Mouse (Mus musculus): ENCODE measurements around the gene Lrrc51. TPM values are rescaled to one million over a fixed set of nuclear protein-coding genes. Genes with fewer than 3 reads are reported as not detected.
A peak's percentile ranks its signal among the peaks of the same experiment; 100 is the strongest.

Gene Lrrc51
- total RNA-seq, 2 experiments from 2014 or later, result 6.0 to 6.8 TPM

DNA sequence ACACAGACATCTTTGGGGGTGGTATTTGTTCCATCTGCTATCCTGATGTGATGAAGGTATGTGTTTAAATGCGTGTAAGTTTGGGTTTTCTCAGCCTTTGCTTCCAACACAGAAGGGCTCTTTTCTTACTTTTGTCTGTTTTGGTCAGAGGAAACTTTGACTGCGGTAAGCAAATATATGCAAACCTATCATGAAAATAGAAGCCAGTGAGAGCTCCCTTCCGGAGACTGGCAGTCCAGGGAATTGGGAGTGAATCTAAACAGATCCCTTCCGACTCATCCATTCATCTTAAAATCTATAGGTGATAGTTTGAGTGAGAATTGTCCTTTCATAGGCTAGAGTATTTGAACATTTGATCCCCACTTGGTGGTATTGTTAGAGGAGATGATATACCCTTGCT is 45.2 kb downstream of the Lrrc51 start:
- no peak for DNase-seq (ENCODE audit: extremely low spot score in 1 of 2, low spot score in 1 of 2)

GRCm38 (mm10) chr7:101886274-101886673 is 47.4 kb downstream of the Lrrc51 start:
- no peak for DNase-seq (ENCODE audit: extremely low spot score in 1 of 2, low spot score in 1 of 2)

GRCm38 (mm10) chr7:101884160-101884559 is 49.5 kb downstream of the Lrrc51 start:
- DNase-seq (ENCODE audit: extremely low spot score in 1 of 2, low spot score in 1 of 2), result no peak

- no peak for DNase-seq (ENCODE audit: extremely low spot score in 1 of 2, low spot score in 1 of 2)
These were observed 51.1 kb downstream of the Lrrc51 start for GRCm38 (mm10) chr7:101882413-101883154.

GRCm38 (mm10) chr7:101880855-101881254 is 52.8 kb downstream of the Lrrc51 start:
- peak in 1 of 2 experiments; percentile 23 for DNase-seq (ENCODE audit: extremely low spot score in 1 of 2, low spot score in 1 of 2)

- DNase-seq (ENCODE audit: extremely low spot score in 1 of 2, low spot score in 1 of 2), result no peak
These were observed 57.7 kb downstream of the Lrrc51 start for GRCm38 (mm10) chr7:101875978-101876377.

GRCm38 (mm10) chr7:101871296-101871695 is 62.4 kb downstream of the Lrrc51 start:
- no peak for DNase-seq (ENCODE audit: extremely low spot score in 1 of 2, low spot score in 1 of 2)

- DNase-seq (ENCODE audit: extremely low spot score in 1 of 2, low spot score in 1 of 2), result no peak
These were observed 63.1 kb downstream of the Lrrc51 start, which contains the start of gene Folr1 for GRCm38 (mm10) chr7:101870629-101871028. Folr1 (minus strand) TSS chr7:101870788.

DNA sequence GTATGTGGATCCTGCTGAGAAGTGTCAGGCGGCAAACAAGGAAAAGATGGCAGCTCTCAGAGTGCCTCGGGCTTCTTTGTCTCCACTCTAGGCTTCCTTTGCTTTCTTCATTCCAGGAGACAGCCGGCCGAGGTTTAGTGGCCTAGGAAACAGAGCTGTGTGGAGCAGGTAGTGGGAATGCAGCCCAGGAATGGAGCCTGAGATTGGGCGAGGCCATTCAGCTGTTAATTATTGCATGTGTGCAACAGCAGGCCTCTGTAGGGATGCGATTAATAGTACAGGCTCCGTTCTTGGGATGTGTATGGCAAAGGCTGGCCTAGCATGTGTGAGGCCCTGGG is 64.6 kb downstream of the Lrrc51 start:
- DNase-seq (ENCODE audit: extremely low spot score in 1 of 2, low spot score in 1 of 2), result no peak

DNA sequence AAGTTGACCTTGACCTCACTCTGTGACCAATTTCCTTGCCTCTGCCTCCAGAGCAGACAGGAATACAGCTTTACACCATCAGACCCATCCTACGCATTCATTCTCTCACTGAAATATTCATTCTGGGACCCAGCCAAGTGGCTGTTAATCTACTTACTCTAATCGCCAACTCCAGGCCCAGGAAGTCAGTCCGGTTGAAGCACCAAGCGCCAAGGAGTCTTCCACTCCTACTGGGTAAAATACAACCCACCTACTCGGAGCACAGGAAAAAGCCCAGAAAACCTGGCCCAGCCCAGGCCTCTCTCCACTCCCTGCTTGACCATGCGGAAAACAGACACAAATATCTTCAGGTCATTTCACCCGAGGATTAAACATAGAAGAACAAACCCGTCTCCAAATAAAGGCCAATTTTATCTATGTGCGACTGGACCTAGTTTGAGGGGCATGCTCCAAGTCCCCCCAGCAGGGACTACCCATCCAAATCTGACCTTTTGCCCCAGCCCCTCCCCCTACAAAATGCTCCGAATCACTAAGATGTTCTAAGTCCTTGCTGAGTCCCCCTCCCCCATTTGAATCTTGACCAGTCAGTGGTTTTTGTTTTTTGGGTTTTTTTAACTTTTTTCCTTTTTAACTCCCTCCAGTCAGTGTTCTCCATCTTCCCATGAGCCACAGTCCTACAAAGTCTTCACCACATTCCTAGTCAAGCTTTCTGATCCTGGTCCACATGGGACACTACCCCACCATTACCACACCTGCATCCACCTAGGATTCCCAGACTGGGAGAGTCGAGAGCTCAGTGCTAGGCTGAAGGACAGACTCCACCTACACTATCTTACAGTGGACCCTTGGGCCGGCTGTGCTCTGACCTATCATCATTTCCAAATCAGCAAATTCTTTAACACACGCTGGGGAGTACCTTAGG is 65.2 kb downstream of the Lrrc51 start:
- no peak for DNase-seq (ENCODE audit: extremely low spot score in 1 of 2, low spot score in 1 of 2)

- no peak for DNase-seq (ENCODE audit: extremely low spot score in 1 of 2, low spot score in 1 of 2)
These were observed 66.2 kb downstream of the Lrrc51 start for GRCm38 (mm10) chr7:101867482-101867881.

DNA sequence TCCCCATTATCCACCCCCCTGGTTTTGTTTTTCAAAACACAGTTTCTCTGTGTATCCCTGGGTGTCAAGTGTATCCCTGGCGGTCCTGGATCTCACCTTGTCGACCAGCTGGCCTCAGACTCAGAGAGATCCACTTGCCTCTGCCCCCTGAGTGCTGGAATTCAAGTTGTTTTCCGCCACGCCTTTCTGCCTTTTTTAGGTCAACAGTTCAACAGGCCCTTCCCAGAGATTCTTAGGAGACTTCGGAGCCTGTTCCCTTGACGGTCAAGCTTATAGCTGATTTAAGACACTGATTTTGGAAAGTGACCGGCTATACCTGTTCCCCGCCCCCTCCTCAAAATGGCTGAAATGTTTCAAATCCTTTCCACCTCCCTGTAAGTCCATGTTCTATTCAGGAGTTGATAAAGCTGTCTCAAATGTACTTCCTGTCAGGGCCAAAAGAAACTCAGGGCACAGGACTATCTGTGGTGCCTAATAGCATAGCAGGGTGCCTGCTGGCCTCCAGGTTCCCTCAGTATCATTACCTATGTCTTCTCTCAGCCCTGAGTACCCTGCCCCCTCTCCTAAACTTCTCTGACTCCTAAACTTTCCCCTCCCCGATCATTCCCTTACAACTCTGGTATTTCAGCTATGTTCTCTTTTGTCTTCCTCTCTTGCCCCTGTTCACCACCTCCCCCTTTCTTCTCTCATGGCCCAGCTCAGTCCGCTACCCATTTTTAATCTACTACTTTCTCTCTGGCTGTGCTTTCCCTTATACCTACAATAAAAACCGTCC is 67.0 kb downstream of the Lrrc51 start:
- DNase-seq (ENCODE audit: extremely low spot score in 1 of 2, low spot score in 1 of 2), result no peak

DNA sequence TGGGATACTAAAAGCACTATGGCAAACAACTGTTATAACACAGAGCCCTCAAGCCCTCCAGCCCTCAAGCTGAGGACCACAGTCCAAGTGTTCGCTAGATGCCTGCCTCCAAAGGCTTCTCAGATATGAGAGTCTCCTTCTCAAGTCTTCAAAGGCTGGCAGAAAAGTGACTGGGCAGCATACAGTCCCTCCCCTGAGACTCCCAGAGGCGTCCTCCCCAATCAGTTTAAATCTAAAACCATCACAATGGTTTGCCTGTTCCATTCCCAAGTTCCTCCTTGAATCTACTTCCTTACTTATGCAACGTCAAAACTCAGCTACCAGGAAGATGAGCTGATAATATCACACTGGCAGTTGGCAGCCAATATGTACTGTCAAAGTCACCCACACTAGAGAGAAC is 70.3 kb downstream of the Lrrc51 start, which contains the start of gene Anapc15:
Gene Anapc15, plus strand, starts transcription at position 301 of the 400 bp plus-strand sequence.
- DNase-seq (ENCODE audit: extremely low spot score in 1 of 2, low spot score in 1 of 2), result no peak

Small RNAs within 50 kb of the gene (microRNA-seq; reads per million reads assigned to microRNA genes)
- gene Gm22655, result 0 reads per million in 2 experiments

Other genes with a start within 250 kb of the Lrrc51 start
- gene Phox2a, start 115.6 kb downstream of the Lrrc51 start, total RNA-seq (2021), result not detected
- 10 to 100 TPM; 31.6 to 44.8 TPM for gene Inppl1, start 95.7 kb downstream of the Lrrc51 start, total RNA-seq (2021)
- under 1 TPM in 1 of 2 experiments, not detected in 1; 0.71 TPM for gene Folr2, start 76.7 kb downstream of the Lrrc51 start, total RNA-seq (2021)
- 10 to 100 TPM; 28.4 to 35.1 TPM for gene Anapc15, start 70.2 kb downstream of the Lrrc51 start, total RNA-seq (2021)
- gene Folr1, start 63.1 kb downstream of the Lrrc51 start, total RNA-seq (2021), result 1 to 10 TPM; 1.9 to 2.1 TPM
- gene Lamtor1, start 28.0 kb downstream of the Lrrc51 start, total RNA-seq (2021), result 100 to 1,000 TPM in 1 of 2 experiments, 10 to 100 TPM in 1; 97.8 to 102 TPM
- not detected for gene Tomt, start 27.5 kb downstream of the Lrrc51 start, total RNA-seq (2021)
- 10 to 100 TPM; 89.0 to 98.9 TPM for gene Numa1, start 216 bp upstream of the Lrrc51 start, total RNA-seq (2021)
- 1 to 10 TPM; 4.0 to 9.1 TPM for gene Il18bp, start 84.8 kb upstream of the Lrrc51 start, total RNA-seq (2021)
- 10 to 100 TPM; 38.4 to 39.3 TPM for gene Rnf121, start 131.6 kb upstream of the Lrrc51 start, total RNA-seq (2021)
- gene Xndc1, start 131.6 kb upstream of the Lrrc51 start, total RNA-seq (2021), result 10 to 100 TPM; 24.7 to 26.4 TPM
- gene Xntrpc, start 131.8 kb upstream of the Lrrc51 start, total RNA-seq (2021), result 1 to 10 TPM; 2.0 to 2.2 TPM
- gene Trpc2, start 149.2 kb upstream of the Lrrc51 start, total RNA-seq (2021), result under 1 TPM; 0.52 to 0.69 TPM
- not detected for gene Art1, start 167.8 kb upstream of the Lrrc51 start, total RNA-seq (2021)
- not detected for gene Art5, start 175.6 kb upstream of the Lrrc51 start, total RNA-seq (2021)
- under 1 TPM; 0.10 to 0.19 TPM for gene Chrna10, start 182.9 kb upstream of the Lrrc51 start, total RNA-seq (2021)

Measured in layer of hippocampus, postnatal 25 days (tissue).